In genomic region chr5:32192016-32192845, GRCm38 (mm10) we compare ENCODE assay signal across 9 mouse cellular contexts. TPM values are rescaled to one million over a fixed set of nuclear protein-coding genes. Genes with fewer than 3 reads are reported as not detected.
DNase-seq lines count a peak whose midpoint lies in the region; ATAC-seq and TF ChIP-seq lines count a peak whose summit lies in the region.
"Had no signal": no experiment of that assay in that cellular context is flagged by ENCODE, and none has a peak within 500 bp of the region (broad histone marks: within the 10 kb centered on the region; RNA-seq: fewer than 3 reads in every experiment).

No protein-coding gene starts in this region.

- H3K4me3 ChIP-seq in lung, adult 2 months (replicated peaks; ENCODE audit: extremely low read depth, low read depth, low read length) = no peak overlapping the region
- H3K4me3 ChIP-seq in limb, embryonic 10.5 days = no peak overlapping the region
- H3K4me3 ChIP-seq in forebrain, postnatal 0 days (ENCODE audit: low read depth, low read length) = no peak overlapping the region
- H3K4me3 ChIP-seq: midbrain, embryonic 13.5 days had no signal

- H3K9ac ChIP-seq in forebrain, postnatal 0 days = no peak overlapping the region
- H3K9ac ChIP-seq: midbrain, embryonic 13.5 days had no signal

- H3K4me1 ChIP-seq in lung, adult 2 months (ENCODE audit: control insufficient read depth, insufficient read depth, low read length) = no peaks in the 10 kb centered on the region
- peaks cover 6% of the 10 kb centered on the region; the same call in 1 of the 2 replicates for H3K4me1 ChIP-seq in limb, embryonic 10.5 days
- no peaks in the 10 kb centered on the region for H3K4me1 ChIP-seq in forebrain, postnatal 0 days (ENCODE audit: insufficient read depth)
- H3K4me1 ChIP-seq: midbrain, embryonic 13.5 days had no signal

- H3K4me2 ChIP-seq in forebrain, postnatal 0 days (ENCODE audit: low read depth) = no peak overlapping the region
- H3K4me2 ChIP-seq: midbrain, embryonic 13.5 days had no signal

- 51% methylated on average over 16 of the region's 16 CpGs for WGBS in lung, adult 2 months
- 87% methylated on average over 16 of the region's 16 CpGs for WGBS in limb, embryonic 10.5 days
- WGBS in forebrain, postnatal 0 days = 89% methylated on average over 16 of the region's 16 CpGs

- no peaks in the 10 kb centered on the region for H3K9me3 ChIP-seq in limb, embryonic 10.5 days (replicated peaks)
- H3K9me3 ChIP-seq in forebrain, postnatal 0 days (ENCODE audit: low read length) = no peaks in the 10 kb centered on the region
- H3K9me3 ChIP-seq: midbrain, embryonic 13.5 days had no signal

- no peaks in the 10 kb centered on the region for H3K27me3 ChIP-seq in limb, embryonic 10.5 days (ENCODE audit: low read depth, poor library complexity, severe bottlenecking)
- no peaks in the 10 kb centered on the region for H3K27me3 ChIP-seq in forebrain, postnatal 0 days (ENCODE audit: insufficient read depth, low read length)
- H3K27me3 ChIP-seq: midbrain, embryonic 13.5 days had no signal

- H3K27ac ChIP-seq in limb, embryonic 10.5 days = no peak overlapping the region
- H3K27ac ChIP-seq in forebrain, postnatal 0 days (ENCODE audit: low read depth, low read length) = no peak overlapping the region
- H3K27ac ChIP-seq: midbrain, embryonic 13.5 days had no signal

- DNase-seq in lung, adult 18-20 months = peak; percentile 43 to 57
- DNase-seq in lung, adult 2 months = no peak
- peak; percentile 43 for DNase-seq in adipocyte (ENCODE audit: low spot score)
- DNase-seq in heart, adult 8-10 months (ENCODE audit: low spot score) = peak; percentile 21
- DNase-seq in monocyte, adult 2 months (ENCODE audit: low read depth in 1 of 2, low spot score in 2 of 2) = peak; percentile 36 to 53
- no peak for DNase-seq in limb, embryonic 10.5 days (ENCODE audit: low spot score)
- no peak for DNase-seq in forebrain, postnatal 0 days

- TF ChIP-seq POLR2A in lung, adult 2 months (IDR thresholded peaks at IDR 0.05; ENCODE audit: borderline replicate concordance, extremely low read depth, low read depth, low read length) = no peak

- ATAC-seq in forebrain, postnatal 0 days = no peak
- no peak for ATAC-seq in megakaryocyte-erythroid progenitor cell, adult 5-6 weeks (replicated peaks; ENCODE audit: low FRiP score, low TSS enrichment, poor library complexity, severe bottlenecking)
- ATAC-seq: midbrain, embryonic 13.5 days had no signal

- TF ChIP-seq CTCF in lung, adult 2 months (IDR thresholded peaks at IDR 0.05; ENCODE audit: insufficient read depth, low read length) = no peak
- no peak for TF ChIP-seq CTCF in forebrain, postnatal 0 days (IDR thresholded peaks at IDR 0.05; ENCODE audit: low read depth)

- H3K36me3 ChIP-seq in limb, embryonic 10.5 days = no peaks in the 10 kb centered on the region
- no peaks in the 10 kb centered on the region for H3K36me3 ChIP-seq in forebrain, postnatal 0 days (ENCODE audit: insufficient read depth)
- H3K36me3 ChIP-seq: midbrain, embryonic 13.5 days had no signal

RNA-seq across cellular contexts. Expression of gene Plb1, which starts 40.3 kb away (rescaled TPM):
- polyA plus RNA-seq in lung, adult 2 months (2012; rRNA removed) = 8.2 and 16.0 TPM in 2 replicates
- total RNA-seq in heart, adult 8-10 months (2022) = 1 to 10 TPM in 3 of 4 experiments, under 1 TPM in 1; 0.92 to 2.8 (median 1.7) TPM
- polyA plus RNA-seq in limb, embryonic 10.5 days (2016; fragmentation: Nextera tagmentation; extraction: Ambion mirVana) = 0.15 TPM in 1 of 2 replicates, not detected in the other
- total RNA-seq in forebrain, postnatal 0 days (2014; rRNA removed) = 0.38 and 0.85 TPM in 2 replicates
- 0.44 and 0.50 TPM in 2 replicates for polyA plus RNA-seq in forebrain, postnatal 0 days (2015; fragmentation: Nextera tagmentation; extraction: Ambion mirVana)
- not detected in 2 replicates for total RNA-seq in megakaryocyte-erythroid progenitor cell, adult 5-6 weeks (2014; fragmentation: Nextera tagmentation)
- total RNA-seq in megakaryocyte-erythroid progenitor cell, adult 5-6 weeks (2017) = not detected in 2 replicates
- polyA plus RNA-seq: midbrain, embryonic 13.5 days had no signal

RNA-seq across cellular contexts. Expression of gene Fosl2, which starts 56.6 kb away (rescaled TPM):
- polyA plus RNA-seq in lung, adult 2 months (2012; rRNA removed) = 22.6 and 25.2 TPM in 2 replicates
- total RNA-seq in heart, adult 8-10 months (2022) = 10 to 100 TPM; 14.7 to 21.1 (median 18.8) TPM
- 0.48 and 0.63 TPM in 2 replicates for polyA plus RNA-seq in limb, embryonic 10.5 days (2016; fragmentation: Nextera tagmentation; extraction: Ambion mirVana)
- total RNA-seq in forebrain, postnatal 0 days (2014; rRNA removed) = 20.8 and 21.9 TPM in 2 replicates
- polyA plus RNA-seq in forebrain, postnatal 0 days (2015; fragmentation: Nextera tagmentation; extraction: Ambion mirVana) = 3.0 and 4.0 TPM in 2 replicates
- total RNA-seq in megakaryocyte-erythroid progenitor cell, adult 5-6 weeks (2014; fragmentation: Nextera tagmentation) = 1.2 and 3.4 TPM in 2 replicates
- total RNA-seq in megakaryocyte-erythroid progenitor cell, adult 5-6 weeks (2017) = 1.8 and 6.8 TPM in 2 replicates

Comparison
In these comparisons a context has a peak if more than half of its experiments do, and no peak if none do; other contexts are left out.
1. DNase-seq: peak in lung, adult 18-20 months (2 of 2), adipocyte (single experiment), heart, adult 8-10 months (single experiment) and monocyte, adult 2 months (2 of 2); none in lung, adult 2 months (single experiment), limb, embryonic 10.5 days (single experiment) and forebrain, postnatal 0 days (single experiment).